Mouse (Mus musculus): ENCODE data around the gene Sult2a2.
"Not testable (repeated sequence)": the region's sequence is repeated elsewhere in the genome, so short reads cannot be mapped to it uniquely, and the experiment has no call there.

Gene Sult2a2

GRCm38 (mm10) chr7:13733205-13733604 lies at the start of gene Sult2a2:
Gene Sult2a2 (plus strand): TSS chr7:13733505.
- not testable (repeated sequence) for DNase-seq

- DNase-seq: no peak
These were observed 80.6 kb downstream of the Sult2a2 start for GRCm38 (mm10) chr7:13813913-13814312.

All from thymus, postnatal 36 days (tissue).